Mouse (Mus musculus): ENCODE data around the gene Nt5c3b.

GRCm38 (mm10) chr11:100425851-100426250 is 15.8 kb downstream of the Nt5c3b start:
- TF ChIP-seq POLR2A (IDR thresholded peaks at IDR 0.05; ENCODE audit: low read depth, low read length) (no peak), CTCF (IDR thresholded peaks at IDR 0.05; ENCODE audit: borderline replicate concordance, insufficient read depth, low read length) (peak; percentile 81; the same call in 1 of the 2 replicates)

Data from embryonic fibroblast, embryonic 13.5 days (primary cell).